Mouse (Mus musculus) heart, postnatal 25 days (tissue): ENCODE results near the gene A430005L14Rik. TPM values are rescaled to one million over a fixed set of nuclear protein-coding genes. Genes with fewer than 3 reads are reported as not detected.
A peak's percentile ranks its signal among the peaks of the same experiment; 100 is the strongest.

Experiments used
- DNase-seq: peaks from one replicate; pipeline ENCODE4 v3.0.0; 2022; ENCODE audit warnings: low spot score
- intact Hi-C: fragments of 180-260 bp; cut with DNase I; formaldehyde crosslinking; loops from one replicate; pipeline ENCODE4 v1.15.1; 2025
- total RNA-seq, 2 experiments: library from RNA; stranded (reverse); gene quantifications; 2 replicates each; pipeline ENCODE4 v1.2.3; 2021

A430005L14Rik gene
- total RNA-seq, 2 experiments from 2014 or later, result 13.4 to 14.2 TPM

- intact Hi-C loops, result no loop called here
- no peak for DNase-seq
Observed at GRCm38 (mm10) chr4:153966651-153967050, 9.6 kb downstream of the A430005L14Rik start.

GRCm38 (mm10) chr4:153967556-153967955 is 10.5 kb downstream of the A430005L14Rik start:
- no peak for DNase-seq
- intact Hi-C loops, result no loop called here

- DNase-seq, result no peak
- intact Hi-C loops, result no loop called here
Observed at GRCm38 (mm10) chr4:153968063-153968462, 11.0 kb downstream of the A430005L14Rik start.

- intact Hi-C loops, result loop anchor here (2.0 kb wide), 2 partner anchors 16 to 36 kb away; partner anchors contain the start of gene Lrrc47
- DNase-seq, result peak; percentile 88
Observed at GRCm38 (mm10) chr4:153974431-153975291, 17.6 kb downstream of the A430005L14Rik start, which contains the start of the genes Dffb and Cep104. TSS of gene Dffb (minus strand) at chr4:153975126. TSS of gene Cep104 (plus strand) at chr4:153975194.

- intact Hi-C loops, result loop anchor here (2.0 kb wide), 2 partner anchors 16 to 36 kb away; partner anchors contain the start of gene Lrrc47
- no peak for DNase-seq
Observed at GRCm38 (mm10) chr4:153975292-153975662, 18.2 kb downstream of the A430005L14Rik start.

GRCm38 (mm10) chr4:153975768-153976167 is 18.7 kb downstream of the A430005L14Rik start:
- DNase-seq, result no peak
- intact Hi-C loops, result loop anchor here (2.0 kb wide), 2 partner anchors 17 to 35 kb away; partner anchors contain the start of gene Lrrc47

GRCm38 (mm10) chr4:153979243-153979642 is 22.2 kb downstream of the A430005L14Rik start:
- intact Hi-C loops, result no loop called here
- DNase-seq, result no peak

GRCm38 (mm10) chr4:153980470-153980869 is 23.4 kb downstream of the A430005L14Rik start:
- no peak for DNase-seq
- intact Hi-C loops, result no loop called here

GRCm38 (mm10) chr4:153992715-153993114 is 35.7 kb downstream of the A430005L14Rik start:
- intact Hi-C loops, result no loop called here

GRCm38 (mm10) chr4:153993505-153993904 is 36.5 kb downstream of the A430005L14Rik start:
- intact Hi-C loops, result no loop called here
- DNase-seq, result no peak

More at GRCm38 (mm10) chr4:153992715-153993114, 35.7 kb downstream of the A430005L14Rik start:
- DNase-seq, result no peak

GRCm38 (mm10) chr4:154005488-154005887 is 48.5 kb downstream of the A430005L14Rik start:
- no peak for DNase-seq
- intact Hi-C loops, result no loop called here

- DNase-seq, result no peak
- intact Hi-C loops, result no loop called here
Observed at GRCm38 (mm10) chr4:154006264-154006663, 49.2 kb downstream of the A430005L14Rik start.

GRCm38 (mm10) chr4:154007759-154008158 is 50.7 kb downstream of the A430005L14Rik start:
- DNase-seq, result no peak
- intact Hi-C loops, result no loop called here

- intact Hi-C loops, result loop anchor here (2.0 kb wide), 1 partner anchor 36 kb away; the partner anchor contains the start of genes Cep104 and Dffb
- DNase-seq, result no peak
Observed at GRCm38 (mm10) chr4:154010907-154011645, 54.0 kb downstream of the A430005L14Rik start.

Other genes with a start within 250 kb of the A430005L14Rik start
- gene Dffb, start 17.9 kb downstream of the A430005L14Rik start, total RNA-seq, result 1 to 10 TPM; 2.5 to 3.7 TPM
- 10 to 100 TPM; 26.0 to 27.9 TPM for gene Cep104, start 18.0 kb downstream of the A430005L14Rik start, total RNA-seq
- gene Lrrc47, start 54.5 kb downstream of the A430005L14Rik start, total RNA-seq, result 10 to 100 TPM; 28.3 to 30.2 TPM
- gene Smim1, start 69.0 kb downstream of the A430005L14Rik start, total RNA-seq, result 1 to 10 TPM; 5.8 to 5.9 TPM
- gene Ccdc27, start 85.4 kb downstream of the A430005L14Rik start, total RNA-seq, result not detected
- not detected for gene Trp73, start 183.0 kb downstream of the A430005L14Rik start, total RNA-seq
- 10 to 100 TPM; 10.9 to 11.6 TPM for gene Wrap73, start 185.1 kb downstream of the A430005L14Rik start, total RNA-seq
- 100 to 1,000 TPM; 118 to 124 TPM for gene Tprgl, start 203.4 kb downstream of the A430005L14Rik start, total RNA-seq
- 1 to 10 TPM; 7.4 to 8.9 TPM for gene Megf6, start 213.5 kb downstream of the A430005L14Rik start, total RNA-seq